ENCODE assay signal across 12 mouse cellular contexts in the genomic region with DNA sequence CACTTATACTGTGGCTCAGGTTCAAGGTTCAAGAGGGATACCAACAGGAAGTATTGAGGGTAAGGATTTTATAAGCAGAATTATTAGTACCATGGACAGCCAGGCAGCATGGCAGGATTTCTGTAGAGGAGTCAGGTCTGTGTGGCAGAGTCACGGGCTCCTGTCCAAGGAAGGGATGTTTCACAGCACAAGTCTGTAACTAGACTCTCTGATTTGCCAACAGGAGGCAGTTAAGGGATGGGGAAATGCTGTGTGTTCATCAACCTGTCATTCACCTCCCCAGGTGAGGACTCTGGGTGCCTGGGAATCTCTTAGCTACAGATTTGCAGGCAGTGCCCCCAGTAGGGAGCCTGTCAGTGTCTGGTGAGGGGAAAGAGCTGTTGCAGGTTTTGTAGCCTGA.
"Had no signal": no experiment of that assay in that cellular context is flagged by ENCODE, and none has a peak within 500 bp of the region (broad histone marks: within the 10 kb centered on the region; RNA-seq: fewer than 3 reads in every experiment).

No protein-coding gene starts in this region.

- DNase-seq: retina, postnatal 1 day; right cerebral cortex, adult 18-20 months; right cerebral cortex, postnatal 14 days; right cerebral cortex, postnatal 25 days; right cerebral cortex, postnatal 4 days; spleen, adult 18-20 months; thymus, adult 18-20 months; thymus, adult 2 months; thymus, postnatal 14 days; thymus, postnatal 25 days; thymus, postnatal 36 days; thymus, postnatal 4 days had no signal
